Mouse (Mus musculus): ENCODE data around the gene Foxc1.

GRCm38 (mm10) chr13:31765564-31765963, 40.9 kb upstream of the Foxc1 start:
- no peak for TF ChIP-seq CTCF (IDR thresholded peaks at IDR 0.05; ENCODE audit: borderline replicate concordance, insufficient read depth, low read depth, low read length)
- TF ChIP-seq POLR2A (IDR thresholded peaks at IDR 0.05; ENCODE audit: borderline replicate concordance, insufficient read depth, low read length) = no peak

Data from cerebellum, adult 2 months (tissue).